Mouse (Mus musculus) cortical plate, adult 2 months (tissue): ENCODE measurements around the gene Oser1.

Source experiments
- CTCF ChIP-seq: fragments of 200-500 bp; IDR thresholded peaks from 2 replicates; pipeline ENCODE4 v1.5.1; 2011; ENCODE audit warnings: mild to moderate bottlenecking, control low read depth, low read length; ENCODE audit not compliant: insufficient read depth; ENCODE audit errors: extremely low read depth
- POLR2A ChIP-seq: fragments of 200-500 bp; IDR thresholded peaks from 2 replicates; pipeline ENCODE4 v1.6.1; 2011; ENCODE audit warnings: mild to moderate bottlenecking, low read length, control low read depth; ENCODE audit not compliant: insufficient read depth; ENCODE audit errors: extremely low read depth

DNA sequence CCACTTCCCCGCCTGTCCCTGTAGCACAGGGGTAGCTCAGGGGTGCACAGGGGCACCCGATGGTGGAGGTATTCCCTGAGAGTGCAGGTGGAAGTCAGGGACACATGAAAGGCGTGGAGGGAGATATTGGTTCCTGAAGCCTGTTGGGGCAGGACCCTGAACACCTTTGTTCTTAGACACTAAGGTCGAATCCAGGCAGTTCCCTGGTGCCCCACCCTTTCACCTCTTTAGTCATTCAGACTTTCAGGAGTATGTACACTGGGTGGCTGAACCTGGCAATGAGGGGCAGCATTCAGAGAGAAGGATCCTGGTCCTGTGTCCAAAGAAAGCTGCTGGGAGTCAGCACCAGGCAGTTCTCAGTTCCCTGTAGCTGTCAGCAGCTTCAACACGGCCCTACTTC lies 37.9 kb upstream of the Oser1 start:
- TF ChIP-seq CTCF (no peak), POLR2A (no peak)
